Mouse (Mus musculus) lung, postnatal 14 days (tissue): Measurements from ENCODE around the gene Secisbp2.
"Not testable (repeated sequence)": the region's sequence is repeated elsewhere in the genome, so short reads cannot be mapped to it uniquely, and the experiment has no call there.

ENCODE experiments used
- DNase-seq: peaks from one replicate; pipeline ENCODE4 v3.0.0; 2021

Gene Secisbp2

DNA sequence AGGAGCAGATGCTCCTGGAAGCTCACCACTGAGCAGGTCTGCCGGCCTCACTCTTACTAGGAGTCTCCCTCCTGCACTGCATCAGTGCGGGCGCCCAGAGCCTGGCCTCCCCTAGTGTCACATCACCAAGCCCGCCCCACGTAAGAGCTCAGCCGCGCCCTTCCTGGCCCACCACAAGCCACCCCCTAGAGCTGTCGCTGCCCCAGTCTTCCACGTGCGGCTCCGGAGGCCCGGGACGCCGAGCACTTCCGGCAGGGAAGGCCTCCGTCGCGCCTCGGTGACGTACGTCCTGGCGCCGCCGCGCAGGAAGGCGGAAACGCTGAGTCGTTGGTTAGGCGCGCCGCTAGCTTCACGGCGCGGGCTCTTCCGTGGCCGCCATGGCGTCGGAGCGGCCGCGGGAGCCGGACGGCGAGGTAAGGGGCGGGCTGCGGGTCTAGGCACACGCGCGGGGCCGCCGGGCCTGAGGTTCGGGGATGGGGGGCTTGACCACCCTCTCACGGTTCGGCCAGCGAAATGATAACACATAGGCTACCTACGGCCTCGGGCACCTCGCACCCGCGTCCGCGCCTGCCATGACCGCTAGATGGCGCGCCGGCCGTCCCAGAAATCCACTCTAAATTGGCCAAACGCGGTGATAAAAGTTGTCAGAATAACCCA is at the start of gene Secisbp2:
Gene Secisbp2, plus strand, starts transcription at position 290 of the 657 bp plus-strand sequence.
- peak; percentile 94 for DNase-seq

DNA sequence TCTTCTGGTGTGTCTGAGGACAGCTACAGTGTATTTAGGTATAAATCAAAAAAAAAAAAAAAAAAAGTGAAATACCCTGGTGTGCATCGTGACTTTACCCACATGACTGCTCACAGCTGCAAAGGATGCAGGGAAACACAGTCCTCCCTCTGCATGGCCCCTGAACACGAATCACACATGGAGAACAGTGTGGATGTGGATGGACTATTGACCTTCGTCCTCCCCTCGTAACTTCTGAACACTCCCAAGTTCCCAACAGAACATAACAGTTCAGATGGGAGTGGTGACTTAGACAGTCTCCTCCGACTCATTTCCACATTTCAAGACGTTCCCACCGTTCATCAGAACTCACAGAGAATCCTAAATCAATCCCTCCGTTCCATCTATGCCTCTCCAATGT is 48.7 kb upstream of the Secisbp2 start:
- no peak for DNase-seq

- DNase-seq = peak; percentile 17
These were observed 48.1 kb upstream of the Secisbp2 start for GRCm38 (mm10) chr13:51603221-51603893.

- no peak for DNase-seq
These were observed 47.6 kb upstream of the Secisbp2 start for GRCm38 (mm10) chr13:51603894-51604244.

GRCm38 (mm10) chr13:51609231-51609630 is 42.3 kb upstream of the Secisbp2 start:
- DNase-seq = no peak

- no peak for DNase-seq
These were observed 40.4 kb upstream of the Secisbp2 start for GRCm38 (mm10) chr13:51611060-51611459.

DNA sequence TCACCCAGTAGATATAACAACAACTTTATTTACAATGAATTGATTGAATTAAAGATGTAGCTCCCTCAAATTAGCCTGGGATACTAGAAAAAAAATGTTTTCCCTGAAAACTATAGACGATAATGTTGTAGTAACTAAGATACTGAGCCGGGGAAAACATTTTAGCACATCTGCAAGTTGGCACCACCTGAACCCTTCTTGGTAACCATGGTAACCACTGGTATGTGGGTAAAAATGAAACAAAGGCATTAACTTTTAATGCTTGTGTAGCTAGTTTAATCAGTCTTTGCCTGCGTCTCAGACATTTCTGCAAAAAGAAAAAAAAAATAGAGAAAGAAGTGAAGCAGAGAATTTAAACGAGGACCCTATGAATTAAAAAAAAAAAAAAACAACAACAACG is 40.0 kb upstream of the Secisbp2 start:
- DNase-seq = no peak

- DNase-seq = no peak
These were observed 35.7 kb upstream of the Secisbp2 start for GRCm38 (mm10) chr13:51615815-51616214.

- no peak for DNase-seq
These were observed 35.0 kb upstream of the Secisbp2 start for GRCm38 (mm10) chr13:51616417-51617044.

DNA sequence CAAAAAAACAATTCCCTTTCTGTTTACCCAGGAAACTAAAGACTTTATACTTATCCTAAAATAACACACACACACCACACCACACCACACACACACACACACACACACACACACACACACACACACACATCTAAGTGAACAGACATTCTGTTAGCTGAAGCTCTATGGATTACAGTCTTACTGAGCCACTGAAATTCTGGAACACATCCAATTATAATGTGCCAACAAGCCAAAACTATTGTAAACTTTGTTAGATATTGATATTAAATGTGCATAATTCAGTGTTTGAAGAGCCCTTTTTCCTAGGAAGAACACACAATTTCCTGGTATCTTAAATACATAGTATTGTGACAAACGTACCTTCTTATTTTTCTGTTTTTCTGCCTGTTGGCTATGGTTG is 34.2 kb upstream of the Secisbp2 start:
- no peak for DNase-seq

DNA sequence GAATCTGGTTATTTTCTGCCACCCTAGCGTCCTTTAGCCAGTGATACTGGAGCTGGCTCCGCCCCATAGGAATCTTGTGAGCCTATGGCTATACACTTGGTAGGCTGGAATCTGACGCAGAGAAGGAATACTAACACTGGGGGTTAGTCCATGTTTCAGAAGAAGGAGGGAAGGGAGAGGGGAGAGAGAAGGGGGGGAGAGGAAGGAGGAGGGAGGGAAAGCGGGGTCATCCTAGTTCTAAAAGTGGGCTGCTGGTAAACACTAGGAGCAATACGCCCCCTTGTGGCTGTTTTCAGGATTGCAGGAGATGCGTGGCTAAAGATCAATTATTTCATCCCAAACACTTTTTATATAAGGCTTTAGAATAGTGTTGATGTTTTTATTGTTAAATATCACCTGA is 33.6 kb upstream of the Secisbp2 start:
- DNase-seq = peak; percentile 70

DNA sequence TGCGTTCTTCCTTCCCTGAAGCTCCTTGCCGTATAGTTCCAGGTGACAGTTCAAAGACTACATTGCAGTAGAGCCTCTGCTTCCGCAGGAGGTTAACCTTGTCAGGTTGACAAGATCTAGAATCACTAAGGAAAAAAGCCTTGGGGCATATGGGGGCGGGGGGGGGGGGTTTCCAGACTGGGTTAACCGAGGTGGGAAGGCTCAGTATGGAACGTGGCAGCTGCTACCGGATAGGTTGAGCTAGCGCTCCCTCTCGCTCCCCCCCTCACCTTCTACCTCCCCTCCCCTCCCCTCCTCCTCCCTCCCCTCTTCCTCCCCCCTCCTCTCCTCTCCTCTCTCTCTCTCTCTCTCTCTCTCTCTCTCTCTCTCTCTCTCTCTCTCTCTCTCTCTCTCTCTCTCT is 32.9 kb upstream of the Secisbp2 start:
- no peak for DNase-seq

DNA sequence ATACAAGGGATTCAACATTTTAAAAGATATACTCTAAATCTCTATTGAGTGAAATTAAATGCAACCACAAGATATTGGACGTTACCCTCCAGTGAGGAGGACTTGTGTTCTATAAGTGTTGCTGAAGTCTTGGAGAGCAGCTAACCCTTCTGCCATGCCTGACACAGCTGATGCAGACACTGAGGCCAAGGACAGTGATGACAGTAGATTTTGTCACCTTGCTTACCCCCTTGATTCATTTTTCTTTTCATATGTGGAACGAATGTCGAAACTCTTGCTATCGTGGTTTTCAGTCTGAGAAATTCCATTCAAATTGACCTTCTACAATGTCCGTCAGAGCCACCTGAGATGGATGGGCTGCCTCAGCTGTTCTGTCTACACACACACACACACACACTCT is 28.9 kb upstream of the Secisbp2 start:
- no peak for DNase-seq

- DNase-seq = no peak
These were observed 27.8 kb upstream of the Secisbp2 start for GRCm38 (mm10) chr13:51623678-51624077.

DNA sequence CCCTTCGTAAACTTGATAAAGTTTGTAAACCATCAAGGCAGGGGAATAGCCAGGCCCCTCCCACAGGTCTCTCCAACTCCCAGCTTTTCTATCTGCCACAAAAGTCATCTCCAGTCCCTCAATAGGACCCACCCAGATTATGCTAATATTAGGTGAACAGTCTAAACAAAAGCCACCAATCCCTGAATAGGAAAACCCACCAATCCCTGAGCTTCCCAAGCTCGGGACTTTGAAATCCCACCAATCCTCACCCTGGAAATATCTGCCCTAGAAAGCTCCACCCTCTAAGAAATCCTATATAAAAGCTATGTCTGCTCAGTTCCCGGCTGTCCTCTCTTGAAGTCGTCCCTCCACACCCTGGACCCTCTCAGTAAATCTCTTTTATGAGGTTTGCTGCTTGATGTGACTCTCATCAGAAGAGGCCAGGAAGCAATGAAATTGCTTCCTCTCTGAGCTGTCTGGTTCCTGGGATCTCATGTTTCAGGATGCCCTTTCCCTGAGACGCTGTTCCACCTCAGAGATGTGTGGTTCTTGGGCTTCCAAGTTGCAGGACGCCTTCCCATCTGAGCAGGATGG is 23.1 kb upstream of the Secisbp2 start:
- no peak for DNase-seq

- no peak for DNase-seq
These were observed 20.0 kb upstream of the Secisbp2 start for GRCm38 (mm10) chr13:51631354-51631992.

GRCm38 (mm10) chr13:51632560-51633218 is 18.8 kb upstream of the Secisbp2 start:
- DNase-seq = no peak

GRCm38 (mm10) chr13:51635384-51635783 is 16.1 kb upstream of the Secisbp2 start:
- not testable (repeated sequence) for DNase-seq

DNA sequence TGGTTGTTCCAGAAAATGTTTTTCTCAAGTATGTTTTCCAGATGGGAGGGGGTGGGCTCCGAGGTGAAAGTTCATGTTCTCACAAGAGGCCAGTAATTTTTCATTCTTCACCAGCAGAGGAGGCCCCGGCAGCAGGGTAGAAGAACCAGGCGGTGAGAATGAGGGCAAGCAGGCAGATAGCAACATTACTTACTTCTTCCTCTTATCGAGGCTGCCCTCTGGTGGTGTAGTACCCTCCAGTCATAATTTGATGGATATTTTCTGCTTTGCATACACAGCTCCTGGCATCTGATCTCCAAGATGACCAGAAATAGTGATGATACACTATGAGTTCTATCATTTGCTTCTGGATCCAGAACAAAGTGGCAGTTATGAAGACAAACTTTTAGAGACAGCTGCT is 12.5 kb upstream of the Secisbp2 start:
- DNase-seq = no peak

- DNase-seq = no peak
These were observed 10.1 kb upstream of the Secisbp2 start for GRCm38 (mm10) chr13:51641424-51641823.

GRCm38 (mm10) chr13:51642171-51642778 is 9.2 kb upstream of the Secisbp2 start:
- no peak for DNase-seq
